Mouse (Mus musculus) megakaryocyte, embryonic 14.5 days (primary cell): ENCODE results near the gene Rsrc1.

Experiments used
- FLI1 ChIP-seq: IDR thresholded peaks from 2 replicates; pipeline ENCODE4 v1.6.1; 2012; ENCODE audit warnings: low read length, inconsistent platforms, mixed read lengths
- GATA1 ChIP-seq: IDR thresholded peaks from 3 replicates; pipeline ENCODE4 v1.6.1; 2012; ENCODE audit warnings: mixed read lengths, low read length, inconsistent platforms, borderline replicate concordance

DNA sequence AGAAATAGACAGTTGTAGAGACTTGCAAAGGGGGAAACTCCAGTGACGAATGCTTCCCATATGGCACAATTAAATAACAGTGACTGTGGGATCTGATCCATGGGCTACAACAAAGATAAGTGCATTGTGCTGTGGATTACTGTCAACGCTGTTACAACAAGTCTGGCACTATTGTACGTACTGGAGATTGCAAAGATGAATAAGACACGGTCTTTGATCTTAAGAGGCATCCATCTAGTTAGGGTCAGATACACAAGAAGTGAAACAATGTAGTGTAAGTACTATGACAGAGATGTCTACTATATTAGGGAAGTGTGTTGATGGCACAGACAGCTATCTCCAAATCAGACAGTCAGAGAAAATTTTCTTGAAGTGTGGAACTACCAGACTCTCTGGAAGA, 135.1 kb downstream of the Rsrc1 start:
- TF ChIP-seq GATA1 (no peak), FLI1 (no peak)
